Mouse (Mus musculus) kidney, embryonic 14.5 days (tissue): ENCODE results near the gene Scap. TPM values are rescaled to one million over a fixed set of nuclear protein-coding genes. Genes with fewer than 3 reads are reported as not detected.

ENCODE experiments used
- ATAC-seq: fragments of 200-750 bp; cut with Nextera tagmentation; 2 replicates; pipeline ENCODE4 v1.8.0; 2017; ENCODE audit warnings: moderate number of reproducible peaks, mild to moderate bottlenecking, moderate TSS enrichment, moderate library complexity; ENCODE audit not compliant: low FRiP score, low TSS enrichment
- H3K27ac ChIP-seq: fragments of 300-500 bp; sonication (generic); 2 replicates; pipeline ENCODE4 v1.5.1; 2014; ENCODE audit warnings: low read depth, mild to moderate bottlenecking, low read length, moderate library complexity, mixed read lengths
- H3K27me3 ChIP-seq: fragments of 300-500 bp; sonication (generic); 2 replicates; pipeline ENCODE4 v1.6.1; 2014; ENCODE audit warnings: mild to moderate bottlenecking, low read length; ENCODE audit not compliant: control insufficient read depth, insufficient read depth
- H3K36me3 ChIP-seq: fragments of 300-500 bp; sonication (generic); 2 replicates; pipeline ENCODE4 v1.6.1; 2014; ENCODE audit warnings: low read length, mixed read lengths; ENCODE audit not compliant: control insufficient read depth, insufficient read depth
- H3K4me1 ChIP-seq: fragments of 300-500 bp; sonication (generic); 2 replicates; pipeline ENCODE4 v1.6.1; 2014; ENCODE audit warnings: low read length, mixed read lengths; ENCODE audit not compliant: control insufficient read depth, insufficient read depth
- H3K4me2 ChIP-seq: fragments of 300-500 bp; sonication (generic); replicated peaks from 2 replicates; pipeline ENCODE4 v1.6.1; 2014; ENCODE audit warnings: low read depth, mild to moderate bottlenecking, low read length
- H3K4me3 ChIP-seq: fragments of 300-500 bp; sonication (generic); 2 replicates; pipeline ENCODE4 v1.5.1; 2014; ENCODE audit warnings: mild to moderate bottlenecking, low read length
- H3K9ac ChIP-seq: fragments of 300-500 bp; sonication (generic); 2 replicates; pipeline ENCODE4 v1.6.1; 2014; ENCODE audit warnings: low read depth, mild to moderate bottlenecking, low read length, moderate library complexity
- H3K9me3 ChIP-seq: fragments of 300-500 bp; sonication (generic); 2 replicates; pipeline ENCODE4 v1.6.1; 2016; ENCODE audit warnings: low read length; ENCODE audit not compliant: control insufficient read depth
- WGBS: fragments of 180-500 bp; shearing (Covaris S2); extraction: QIAGEN DNeasy Blood & Tissue Kit; methylation state at CpG from one replicate; pipeline ENCODE4 v1.1.7; 2014; 5-methylcytosine and 5-hydroxymethylcytosine counted together
- polyA plus RNA-seq: library from polyadenylated mRNA; unstranded; fragments of >200 nt; fragmentation: Nextera tagmentation; extraction: Ambion mirVana; gene quantifications from 2 replicates; pipeline ENCODE4 v1.2.1, GENCODE M21; 2014

Scap gene
- 33.0 and 37.5 TPM in 2 replicates for polyA plus RNA-seq

DNA sequence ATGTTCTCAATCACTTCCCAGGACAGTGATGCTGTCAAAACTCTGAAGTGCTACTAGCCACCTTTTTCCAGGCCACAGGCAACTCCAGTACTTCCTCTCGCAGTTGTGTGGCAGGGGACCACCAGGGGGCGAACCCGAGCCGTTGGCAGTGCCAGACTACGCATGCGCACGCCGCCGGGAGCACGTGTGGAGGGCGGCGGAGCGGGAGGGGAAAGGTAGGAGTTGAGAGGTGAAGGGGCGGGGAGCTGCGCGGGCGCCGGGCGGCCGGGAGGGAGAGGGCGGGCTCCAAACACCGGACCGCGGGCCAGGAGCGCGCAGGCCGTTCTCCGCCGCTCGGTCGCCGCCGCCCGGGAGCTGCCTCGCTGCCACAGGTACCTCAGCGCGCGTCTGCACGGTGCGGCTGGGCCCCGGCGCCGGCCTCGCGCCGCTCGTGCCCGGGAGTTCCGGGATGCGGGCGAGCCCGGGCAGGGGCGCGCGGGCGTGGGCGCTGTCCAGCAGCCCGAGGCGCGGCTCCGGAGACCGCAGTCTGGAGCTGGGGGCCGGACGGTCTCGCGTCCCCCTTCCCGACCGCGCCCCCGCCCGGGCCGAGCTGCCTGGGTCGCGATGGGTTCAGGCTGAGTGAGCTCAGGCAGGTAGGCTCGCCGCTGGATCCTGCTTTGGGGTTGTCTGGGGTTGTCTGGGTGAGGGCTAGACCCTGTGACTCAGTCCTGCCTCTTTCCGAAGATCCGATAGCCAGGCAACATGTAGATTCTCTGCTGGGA lies at the start of gene Scap:
Gene Scap, plus strand, starts transcription at position 154 of the 761 bp plus-strand sequence.
- under 1% methylated on average over 69 of the region's 78 CpGs for WGBS
- ATAC-seq = peak; percentile 93
- no peak within 1 kb of the TSS for H3K27ac ChIP-seq

DNA sequence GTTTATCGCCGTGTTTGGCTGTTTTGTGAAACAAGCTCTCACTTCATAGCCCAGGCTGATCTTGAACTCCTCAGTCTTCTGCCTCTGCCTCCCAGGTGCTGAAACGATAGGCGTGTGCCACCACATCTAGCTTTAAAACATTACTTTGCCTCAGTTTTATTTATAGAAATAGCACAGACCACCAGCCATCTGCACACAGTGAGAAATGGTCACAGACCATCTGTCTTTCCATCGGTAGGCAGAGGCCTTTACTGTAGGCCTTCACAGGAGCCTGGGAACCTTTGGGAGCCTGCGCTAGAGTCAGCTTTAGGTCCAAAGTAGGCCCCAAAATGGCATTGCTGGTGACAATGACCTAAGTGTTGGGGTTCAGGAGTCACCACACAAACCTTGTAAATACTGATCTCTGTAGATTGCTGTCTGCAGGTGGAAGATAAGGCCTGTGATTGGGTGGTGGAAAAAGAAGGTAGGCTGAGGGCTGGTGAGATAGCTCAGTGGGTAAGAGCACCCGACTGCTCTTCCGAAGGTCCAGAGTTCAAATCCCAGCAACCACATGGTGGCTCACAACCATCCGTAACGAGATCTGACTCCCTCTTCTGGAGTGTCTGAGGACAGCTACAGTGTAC lies 48.9 kb upstream of the Scap start:
- H3K36me3 ChIP-seq = no peaks in the 10 kb centered on the region
- ATAC-seq = no peak
- no peak overlapping the region for H3K9ac ChIP-seq
- H3K4me1 ChIP-seq = no peaks in the 10 kb centered on the region
- no peak overlapping the region for H3K27ac ChIP-seq
- 95% methylated on average over 8 of the region's 10 CpGs for WGBS
- H3K9me3 ChIP-seq = no peaks in the 10 kb centered on the region
- no peak overlapping the region for H3K4me3 ChIP-seq
- no peak overlapping the region for H3K4me2 ChIP-seq
- H3K27me3 ChIP-seq = no peaks in the 10 kb centered on the region

More for the DNA sequence above, at the start of gene Scap:
- peak within 1 kb of the TSS; percentile 60 for H3K4me3 ChIP-seq
- no peaks in the 10 kb centered on the region for H3K9me3 ChIP-seq
- H3K9ac ChIP-seq = peak within 1 kb of the TSS; percentile 78
- no peaks in the 10 kb centered on the region for H3K36me3 ChIP-seq
- peak within 1 kb of the TSS; percentile 61 for H3K4me2 ChIP-seq
- no peaks in the 10 kb centered on the region for H3K4me1 ChIP-seq
- H3K27me3 ChIP-seq = no peaks in the 10 kb centered on the region

DNA sequence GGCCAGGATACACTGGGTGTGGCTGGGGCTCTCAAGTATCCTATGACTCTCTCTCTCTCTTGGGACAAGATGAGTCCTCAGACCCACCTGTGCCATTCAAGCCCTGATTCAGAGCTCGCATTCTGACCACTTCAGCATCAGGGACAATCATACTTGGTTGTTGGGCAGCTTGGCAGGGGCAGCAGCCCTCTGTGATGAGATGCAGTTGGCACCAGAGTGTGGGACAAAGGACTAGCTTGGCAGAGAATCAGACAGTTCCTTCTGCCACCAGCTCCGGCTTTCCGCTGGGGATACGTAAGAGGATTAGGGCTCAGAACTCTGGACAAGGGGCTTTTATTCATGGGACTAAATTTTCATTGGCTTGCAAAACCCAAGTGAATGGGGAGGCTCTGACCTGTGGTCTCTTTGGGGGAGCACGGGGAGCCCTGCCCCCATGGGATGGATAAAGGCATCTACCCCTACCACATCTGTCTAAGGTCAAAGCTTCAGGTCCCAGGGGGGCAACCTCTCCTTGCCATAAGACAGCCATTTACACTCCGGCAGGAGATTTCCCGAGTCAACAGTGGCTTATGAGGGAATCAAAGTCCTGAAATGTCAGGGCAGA lies 45.7 kb upstream of the Scap start:
- no peak overlapping the region for H3K27ac ChIP-seq

DNA sequence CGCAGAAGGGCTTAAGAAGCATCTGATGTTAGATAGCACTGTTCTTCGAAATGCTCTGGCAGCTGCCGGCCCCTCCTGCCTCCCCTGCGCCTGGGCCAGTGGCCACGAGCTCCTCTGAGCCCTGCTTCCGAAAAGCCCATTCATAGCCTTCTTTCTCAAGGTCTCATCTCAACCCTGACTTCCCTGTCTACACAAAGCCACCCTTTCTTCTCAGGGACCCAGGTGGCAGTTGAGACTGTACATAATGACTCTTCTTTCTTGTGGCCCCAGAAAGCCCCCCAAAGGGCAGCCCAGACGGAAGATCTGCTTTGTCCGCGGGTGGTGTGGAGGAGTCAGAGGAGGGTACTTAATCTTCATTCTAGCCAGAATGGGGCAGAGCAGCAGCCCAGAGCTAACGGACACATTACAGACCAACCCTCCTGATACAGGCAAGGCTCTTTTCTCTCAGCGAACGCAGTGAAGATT lies 39.8 kb upstream of the Scap start:
- H3K4me3 ChIP-seq = no peak overlapping the region
- no peaks in the 10 kb centered on the region for H3K4me1 ChIP-seq
- H3K27me3 ChIP-seq = no peaks in the 10 kb centered on the region
- H3K9me3 ChIP-seq = no peaks in the 10 kb centered on the region
- no peak overlapping the region for H3K27ac ChIP-seq
- H3K4me2 ChIP-seq = no peak overlapping the region
- 67% methylated on average over 12 of the region's 12 CpGs for WGBS
- H3K9ac ChIP-seq = no peak overlapping the region
- ATAC-seq = no peak
- no peaks in the 10 kb centered on the region for H3K36me3 ChIP-seq

More for the DNA sequence above, 45.7 kb upstream of the Scap start:
- no peak overlapping the region for H3K9ac ChIP-seq
- H3K4me3 ChIP-seq = no peak overlapping the region
- no peaks in the 10 kb centered on the region for H3K27me3 ChIP-seq
- 81% methylated on average over 7 of the region's 7 CpGs for WGBS
- H3K4me2 ChIP-seq = no peak overlapping the region
- H3K4me1 ChIP-seq = no peaks in the 10 kb centered on the region
- no peak for ATAC-seq
- H3K9me3 ChIP-seq = no peaks in the 10 kb centered on the region
- no peaks in the 10 kb centered on the region for H3K36me3 ChIP-seq

DNA sequence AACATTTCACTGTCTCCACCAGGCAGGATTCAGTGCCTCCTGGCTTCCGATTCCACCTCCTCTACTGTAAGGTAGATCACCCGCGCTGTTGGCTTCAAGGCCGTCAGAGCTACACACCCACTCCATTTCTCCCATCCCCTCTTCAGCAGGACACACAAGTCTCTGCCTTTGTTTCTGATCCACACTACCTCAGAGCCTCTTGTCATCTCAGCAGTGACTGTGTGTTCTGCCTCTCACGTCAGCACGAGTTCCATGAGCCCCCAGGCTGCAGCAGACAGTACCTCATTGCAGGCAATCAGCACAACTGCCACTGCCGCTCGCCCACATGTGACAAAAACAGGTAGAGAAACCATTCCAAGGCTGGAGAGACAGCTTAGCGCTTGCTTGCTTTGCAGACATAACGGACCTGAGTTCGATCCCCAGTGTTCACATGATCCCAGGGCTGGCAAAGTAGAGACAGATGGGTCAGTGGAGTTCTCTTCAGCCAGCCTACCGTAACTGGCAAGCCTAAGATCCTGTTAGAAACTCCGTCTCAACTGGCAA lies 39.1 kb upstream of the Scap start:
- Histone ChIP-seq H3K4me3 (no peak overlapping the region), H3K4me2 (no peak overlapping the region), H3K4me1 (no peaks in the 10 kb centered on the region), H3K36me3 (no peaks in the 10 kb centered on the region), H3K9me3 (no peaks in the 10 kb centered on the region), H3K9ac (no peak overlapping the region), H3K27me3 (no peaks in the 10 kb centered on the region), H3K27ac (no peak overlapping the region)
- 81% methylated on average over 13 of the region's 13 CpGs for WGBS
- ATAC-seq = no peak

DNA sequence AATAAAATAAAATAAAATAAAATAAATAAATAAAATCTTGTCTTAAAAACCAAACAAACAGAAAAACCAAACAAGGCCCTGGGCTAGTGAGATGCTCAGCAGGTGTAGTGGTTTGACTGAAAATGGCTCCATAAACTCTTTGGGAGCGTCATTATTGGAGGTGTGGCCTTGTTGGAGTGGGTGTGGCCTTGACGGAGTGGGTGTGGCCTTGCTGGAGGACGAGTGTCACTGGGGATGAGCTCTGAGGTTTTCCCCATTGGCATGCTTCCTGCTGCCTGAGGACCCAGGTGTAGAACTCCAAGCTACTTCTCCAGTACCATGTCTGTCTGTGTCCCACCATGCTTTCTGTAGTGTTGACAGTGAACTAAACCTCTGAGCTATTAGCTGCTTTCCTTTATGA lies 38.3 kb upstream of the Scap start:
- H3K9ac ChIP-seq = no peak overlapping the region
- no peaks in the 10 kb centered on the region for H3K4me1 ChIP-seq
- no peak overlapping the region for H3K27ac ChIP-seq
- no peak overlapping the region for H3K4me2 ChIP-seq
- WGBS = 42% methylated on average over 3 of the region's 3 CpGs
- H3K36me3 ChIP-seq = no peaks in the 10 kb centered on the region
- no peaks in the 10 kb centered on the region for H3K9me3 ChIP-seq
- H3K27me3 ChIP-seq = no peaks in the 10 kb centered on the region
- no peak for ATAC-seq
- no peak overlapping the region for H3K4me3 ChIP-seq

DNA sequence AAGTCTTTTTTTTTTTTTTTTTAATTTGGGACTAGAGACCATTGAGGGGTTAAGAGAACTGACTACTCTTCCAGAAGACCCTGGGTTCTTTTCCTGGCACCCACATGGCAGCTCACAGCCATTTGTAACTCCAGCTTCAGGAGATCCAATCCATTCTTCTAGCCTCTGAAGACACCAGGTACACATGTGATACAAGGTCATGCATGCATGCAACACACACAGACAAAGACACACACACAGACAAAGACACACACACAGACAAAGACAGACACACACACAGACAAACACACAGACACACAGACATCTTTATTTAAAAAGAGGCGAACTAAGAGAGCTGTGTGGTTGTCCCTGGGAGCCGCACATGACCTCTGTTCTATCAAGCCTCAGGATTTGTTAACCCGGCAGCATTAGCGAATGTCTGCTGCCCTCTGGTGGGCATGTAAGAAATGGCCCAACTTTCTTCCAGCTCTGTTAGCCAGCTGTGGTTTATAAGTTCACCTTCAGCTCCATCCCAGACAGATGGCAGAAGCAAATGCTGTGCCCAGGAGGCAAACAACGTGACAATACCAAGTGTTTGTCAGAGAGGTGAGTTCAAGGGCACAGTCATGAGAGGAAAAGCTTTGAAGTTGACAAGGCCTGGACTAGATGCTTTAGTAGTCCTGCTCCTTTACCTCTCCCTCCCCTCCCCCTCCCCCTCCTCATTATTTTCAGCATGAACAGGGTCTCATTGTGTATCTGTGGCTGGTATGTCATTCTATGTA lies 36.0 kb upstream of the Scap start:
- WGBS = 8% methylated on average over 5 of the region's 5 CpGs
- H3K36me3 ChIP-seq = no peaks in the 10 kb centered on the region
- H3K9me3 ChIP-seq = no peaks in the 10 kb centered on the region
- no peak overlapping the region for H3K4me2 ChIP-seq
- H3K27me3 ChIP-seq = no peaks in the 10 kb centered on the region
- H3K4me1 ChIP-seq = no peaks in the 10 kb centered on the region
- H3K4me3 ChIP-seq = no peak overlapping the region
- no peak overlapping the region for H3K27ac ChIP-seq
- peak; percentile 68 for ATAC-seq
- H3K9ac ChIP-seq = no peak overlapping the region

DNA sequence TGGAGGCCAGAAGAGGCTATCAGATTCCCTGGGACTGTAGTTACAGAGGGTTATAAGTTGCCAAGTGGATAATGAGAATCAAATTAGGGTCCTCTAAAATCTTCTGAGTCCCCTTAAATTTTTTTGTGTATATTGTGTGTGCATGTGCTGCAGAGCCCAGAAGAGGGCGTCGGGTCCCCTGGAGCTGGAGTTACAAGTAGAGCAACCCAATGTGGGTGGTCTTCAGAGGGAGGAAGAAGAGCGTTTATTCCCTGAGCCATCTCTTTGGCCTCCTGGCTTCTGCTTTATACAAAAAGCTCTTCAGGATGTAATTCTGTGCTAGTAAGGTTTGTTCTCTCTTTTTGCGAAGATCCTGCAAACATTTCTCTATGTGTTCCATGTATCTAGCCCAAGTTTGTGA lies 28.6 kb upstream of the Scap start:
- Histone ChIP-seq H3K36me3 (no peaks in the 10 kb centered on the region), H3K4me3 (peak overlapping the region; percentile 55), H3K27me3 (no peaks in the 10 kb centered on the region), H3K9ac (peak overlapping the region; percentile 75), H3K9me3 (0 out of 2 replicates have a peak, but pooled peaks cover 2% of the 10 kb centered on the region), H3K4me2 (peak overlapping the region; percentile 62), H3K4me1 (no peaks in the 10 kb centered on the region), H3K27ac (peak overlapping the region; percentile 95)
- 0 out of 2 replicates have a peak, but pooled peaks have one; percentile 21 for ATAC-seq
- 5% methylated on average over 4 of the region's 4 CpGs for WGBS
